8 mouse cellular contexts compared by ENCODE assay signal in the genomic region with DNA sequence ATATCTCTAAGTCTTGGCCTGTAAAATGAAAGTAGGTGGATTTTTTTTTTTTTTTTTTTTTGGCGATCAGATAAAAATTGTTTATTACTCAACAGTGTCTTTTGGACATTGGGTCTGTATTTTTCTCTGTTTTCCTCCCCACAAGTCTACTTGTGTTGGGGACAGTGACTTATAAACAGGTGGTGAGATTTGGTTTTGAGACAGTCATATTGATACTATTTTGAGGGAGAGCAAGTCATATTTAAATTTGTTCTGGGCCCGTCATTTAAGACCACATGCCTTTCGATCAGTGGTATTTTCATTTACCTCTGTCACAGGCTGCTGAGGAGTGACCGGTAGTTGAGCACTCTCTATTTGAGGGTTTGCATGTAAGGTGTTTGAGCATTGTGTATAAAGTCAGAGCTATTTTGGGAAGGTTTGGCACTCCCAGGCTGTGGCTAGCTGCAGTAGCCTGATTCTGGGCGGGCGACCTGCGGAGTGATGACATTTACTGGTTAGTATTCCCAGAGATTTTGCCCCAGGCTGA. TPM values are rescaled to one million over a fixed set of nuclear protein-coding genes. Genes with fewer than 3 reads are reported as not detected.
DNase-seq lines count a peak whose midpoint lies in the region; ATAC-seq and TF ChIP-seq lines count a peak whose summit lies in the region.
"Had no signal": no experiment of that assay in that cellular context is flagged by ENCODE, and none has a peak within 500 bp of the region (broad histone marks: within the 10 kb centered on the region; RNA-seq: fewer than 3 reads in every experiment).

No protein-coding gene starts in this region.

- H3K27ac ChIP-seq in embryonic fibroblast, embryonic 13.5 days (ENCODE audit: insufficient read depth, low read length), result no peak overlapping the region
- no peak overlapping the region for H3K27ac ChIP-seq in midbrain, embryonic 13.5 days

- H3K4me1 ChIP-seq in embryonic fibroblast, embryonic 13.5 days (ENCODE audit: control insufficient read depth, insufficient read depth, low read length), result peaks cover 5% of the 10 kb centered on the region
- H3K4me1 ChIP-seq in midbrain, embryonic 13.5 days (replicated peaks), result peaks cover 46% of the 10 kb centered on the region

- peak; percentile 3 for DNase-seq in lung, postnatal 36 days
- DNase-seq in lung, postnatal 25 days (ENCODE audit: low spot score), result no peak
- DNase-seq in heart, postnatal 25 days (ENCODE audit: low spot score), result peak; percentile 21
- DNase-seq in layer of hippocampus, postnatal 10 days (ENCODE audit: low spot score in 2 of 2), result no peak
- no peak for DNase-seq in layer of hippocampus, adult 9-10 months (ENCODE audit: low spot score)

- H3K9me3 ChIP-seq in midbrain, embryonic 13.5 days, result no peaks in the 10 kb centered on the region

- no peak for TF ChIP-seq CTCF in embryonic fibroblast, embryonic 13.5 days (IDR thresholded peaks at IDR 0.05; ENCODE audit: borderline replicate concordance, insufficient read depth, low read length)

- H3K9ac ChIP-seq in midbrain, embryonic 13.5 days (replicated peaks), result no peak overlapping the region

- H3K36me3 ChIP-seq in midbrain, embryonic 13.5 days, result no peaks in the 10 kb centered on the region

- no peak for TF ChIP-seq POLR2A in embryonic fibroblast, embryonic 13.5 days (IDR thresholded peaks at IDR 0.05; ENCODE audit: low read depth, low read length)

- H3K4me2 ChIP-seq in midbrain, embryonic 13.5 days (replicated peaks), result peak overlapping the region; percentile 84

- no peak for ATAC-seq in midbrain, embryonic 13.5 days

- H3K27me3 ChIP-seq in midbrain, embryonic 13.5 days, result no peaks in the 10 kb centered on the region

- 18% methylated on average over 7 of the region's 7 CpGs for WGBS in midbrain, embryonic 13.5 days

- 0 out of 2 replicates have a peak overlapping the region, but pooled peaks have one; percentile 11 for H3K4me3 ChIP-seq in embryonic fibroblast, embryonic 13.5 days (ENCODE audit: insufficient read depth, low read length)
- peak overlapping the region; percentile 78 for H3K4me3 ChIP-seq in midbrain, embryonic 13.5 days (replicated peaks)

- intact Hi-C loops in heart, postnatal 25 days (cut with DNase I), result loop anchor here (5.0 to 10.0 kb wide), 2 partner anchors 71 to 492 kb away; a partner anchor contains a TSS

RNA-seq across cellular contexts. Expression of a gene that starts 1.5 kb away (rescaled TPM):
- 20.7 and 22.5 TPM in 2 replicates for polyA plus RNA-seq in embryonic fibroblast, embryonic 13.5 days (2011; ENCODE audit: insufficient read length, low read depth, missing spikeins)
- total RNA-seq in heart, postnatal 25 days (2021), result 100 to 1,000 TPM; 150 to 157 TPM
- polyA plus RNA-seq in midbrain, embryonic 13.5 days (2015; fragmentation: Nextera tagmentation; extraction: Ambion mirVana), result 34.7 and 40.4 TPM in 2 replicates
- total RNA-seq in layer of hippocampus, postnatal 10 days (2021), result 10 to 100 TPM; 36.3 to 39.2 TPM

RNA-seq across cellular contexts. Expression of a gene that starts 21.9 kb away (rescaled TPM):
- polyA plus RNA-seq in embryonic fibroblast, embryonic 13.5 days (2011; ENCODE audit: insufficient read length, low read depth, missing spikeins), result not detected in 2 replicates
- not detected for total RNA-seq in heart, postnatal 25 days (2021)
- not detected in 2 replicates for polyA plus RNA-seq in midbrain, embryonic 13.5 days (2015; fragmentation: Nextera tagmentation; extraction: Ambion mirVana)
- not detected for total RNA-seq in layer of hippocampus, postnatal 10 days (2021)
- total RNA-seq: neutrophil, adult 5-6 weeks had no signal

Comparison
In these comparisons a context has a peak if more than half of its experiments do, and no peak if none do; other contexts are left out.
1. DNase-seq: peak in lung, postnatal 36 days (single experiment) and heart, postnatal 25 days (single experiment); none in lung, postnatal 25 days (single experiment), layer of hippocampus, postnatal 10 days (0 of 2) and layer of hippocampus, adult 9-10 months (single experiment).